Mouse (Mus musculus): Measurements from ENCODE around the gene Tusc2. TPM values are rescaled to one million over a fixed set of nuclear protein-coding genes. Genes with fewer than 3 reads are reported as not detected.
"Not testable (repeated sequence)": the region's sequence is repeated elsewhere in the genome, so short reads cannot be mapped to it uniquely, and the experiment has no call there.

Tusc2 gene
- total RNA-seq, 2 experiments from 2014 or later = 15.2 to 16.7 TPM

- no peak for ATAC-seq (replicated peaks; ENCODE audit: poor library complexity)
These were observed 4.8 kb downstream of the Tusc2 start, which contains the start of gene Hyal2 for GRCm38 (mm10) chr9:107567702-107568319. Hyal2 (plus strand) TSS chr9:107567945.

DNA sequence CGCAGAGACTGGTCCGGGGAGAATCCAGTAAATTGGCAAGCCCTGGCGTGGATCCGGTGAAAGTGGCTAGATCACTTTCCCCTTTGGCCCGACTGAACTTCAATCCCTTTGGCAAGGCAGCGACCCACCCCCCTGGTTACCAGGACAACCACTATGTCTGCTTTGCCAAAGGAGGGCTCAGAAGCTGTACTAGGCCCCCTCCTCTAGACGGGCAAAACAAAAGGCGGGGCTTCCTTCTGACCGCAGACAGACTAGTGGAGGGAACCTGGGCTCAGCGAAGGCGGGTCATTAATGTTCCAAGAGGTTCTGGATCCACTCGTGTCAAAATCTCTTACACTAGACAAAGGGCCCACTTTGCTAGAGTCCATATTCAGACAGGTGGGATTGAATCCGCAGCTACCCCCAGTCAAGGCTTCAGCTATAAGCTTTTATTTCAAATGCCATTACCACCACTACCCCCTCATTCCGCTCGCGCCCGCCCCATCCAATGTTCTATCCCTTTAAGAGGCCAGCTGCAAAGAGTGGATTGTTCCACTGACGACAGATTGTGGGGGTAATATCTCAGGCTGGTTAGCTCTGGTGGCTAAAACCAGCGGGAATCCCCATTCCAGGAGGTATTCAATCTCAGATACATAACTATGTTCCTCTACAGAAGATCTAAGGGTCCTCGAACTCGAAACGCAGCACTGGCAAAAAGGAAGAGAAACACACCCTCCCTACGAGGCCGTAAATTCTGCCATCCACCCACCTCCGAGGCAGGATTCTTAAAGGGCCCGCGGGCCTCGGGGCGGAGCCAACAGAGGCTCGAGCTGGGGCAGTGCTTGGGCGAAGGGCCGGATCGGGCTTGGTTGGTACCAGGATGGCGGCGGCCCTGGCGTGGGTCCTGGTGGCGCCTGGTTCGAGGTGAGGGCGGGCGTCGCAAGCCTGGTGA, 5.5 kb downstream of the Tusc2 start:
- peak; percentile 63 for ATAC-seq (replicated peaks; ENCODE audit: poor library complexity)

GRCm38 (mm10) chr9:107569270-107569669, 6.2 kb downstream of the Tusc2 start:
- peak; percentile 6 for ATAC-seq (replicated peaks; ENCODE audit: poor library complexity)

- no peak for ATAC-seq (replicated peaks; ENCODE audit: poor library complexity)
These were observed 7.0 kb downstream of the Tusc2 start for GRCm38 (mm10) chr9:107570016-107570415.

DNA sequence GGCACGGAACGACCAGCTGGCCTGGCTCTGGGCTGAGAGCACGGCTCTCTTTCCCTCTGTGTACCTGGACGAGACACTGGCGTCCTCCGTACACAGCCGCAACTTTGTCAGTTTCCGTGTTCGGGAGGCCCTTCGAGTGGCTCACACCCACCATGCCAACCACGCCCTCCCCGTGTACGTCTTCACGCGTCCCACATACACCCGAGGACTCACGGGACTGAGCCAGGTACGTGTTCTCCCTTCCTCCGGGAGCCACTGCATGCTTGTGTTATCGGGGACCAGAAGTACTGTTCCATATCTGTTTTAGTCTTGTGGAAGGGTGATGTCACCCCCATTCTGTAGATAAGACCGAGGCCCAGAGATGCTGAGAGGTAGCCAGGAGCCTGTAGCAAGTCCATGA, 7.8 kb downstream of the Tusc2 start:
- peak; percentile 32 for ATAC-seq (replicated peaks; ENCODE audit: poor library complexity)

GRCm38 (mm10) chr9:107571534-107572326, 8.7 kb downstream of the Tusc2 start:
- ATAC-seq (replicated peaks; ENCODE audit: poor library complexity) = no peak

DNA sequence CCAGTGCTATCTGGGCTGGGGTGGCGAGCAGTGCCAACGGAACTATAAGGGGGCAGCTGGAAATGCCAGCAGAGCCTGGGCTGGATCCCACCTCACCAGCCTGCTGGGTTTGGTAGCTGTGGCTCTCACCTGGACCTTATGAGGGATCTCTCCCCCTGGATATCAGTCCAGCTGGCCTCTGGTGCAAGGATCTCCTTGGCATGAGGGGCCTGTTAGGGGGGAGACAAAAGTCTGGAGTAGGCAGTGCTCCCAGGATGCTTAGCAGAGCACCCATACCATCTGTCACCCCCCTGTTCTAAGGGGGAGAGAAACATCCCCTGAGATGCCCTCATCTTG, 9.2 kb downstream of the Tusc2 start:
- ATAC-seq (replicated peaks; ENCODE audit: poor library complexity) = no peak

DNA sequence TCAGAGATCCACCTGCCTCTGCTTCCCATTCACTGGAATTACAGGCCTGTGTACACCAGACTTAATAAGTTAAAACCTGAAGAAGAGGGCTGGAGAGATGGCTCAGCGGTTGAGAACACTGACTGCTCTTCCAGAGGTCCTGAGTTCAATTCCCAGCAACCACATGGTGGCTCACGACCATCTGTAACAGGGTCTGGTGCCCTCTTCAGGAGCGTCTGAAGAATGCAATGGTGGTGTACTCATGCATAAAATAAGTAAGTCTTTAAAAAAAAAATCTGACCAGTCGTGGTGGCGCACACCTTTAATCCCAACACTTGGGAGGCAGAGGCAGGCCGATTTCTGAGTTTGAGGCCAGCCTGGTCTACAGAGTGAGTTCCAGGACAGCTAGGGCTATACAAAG, 10.7 kb downstream of the Tusc2 start:
- ATAC-seq (replicated peaks; ENCODE audit: poor library complexity) = not testable (repeated sequence)

GRCm38 (mm10) chr9:107575579-107576356, 12.7 kb downstream of the Tusc2 start:
- no peak for ATAC-seq (replicated peaks; ENCODE audit: poor library complexity)

DNA sequence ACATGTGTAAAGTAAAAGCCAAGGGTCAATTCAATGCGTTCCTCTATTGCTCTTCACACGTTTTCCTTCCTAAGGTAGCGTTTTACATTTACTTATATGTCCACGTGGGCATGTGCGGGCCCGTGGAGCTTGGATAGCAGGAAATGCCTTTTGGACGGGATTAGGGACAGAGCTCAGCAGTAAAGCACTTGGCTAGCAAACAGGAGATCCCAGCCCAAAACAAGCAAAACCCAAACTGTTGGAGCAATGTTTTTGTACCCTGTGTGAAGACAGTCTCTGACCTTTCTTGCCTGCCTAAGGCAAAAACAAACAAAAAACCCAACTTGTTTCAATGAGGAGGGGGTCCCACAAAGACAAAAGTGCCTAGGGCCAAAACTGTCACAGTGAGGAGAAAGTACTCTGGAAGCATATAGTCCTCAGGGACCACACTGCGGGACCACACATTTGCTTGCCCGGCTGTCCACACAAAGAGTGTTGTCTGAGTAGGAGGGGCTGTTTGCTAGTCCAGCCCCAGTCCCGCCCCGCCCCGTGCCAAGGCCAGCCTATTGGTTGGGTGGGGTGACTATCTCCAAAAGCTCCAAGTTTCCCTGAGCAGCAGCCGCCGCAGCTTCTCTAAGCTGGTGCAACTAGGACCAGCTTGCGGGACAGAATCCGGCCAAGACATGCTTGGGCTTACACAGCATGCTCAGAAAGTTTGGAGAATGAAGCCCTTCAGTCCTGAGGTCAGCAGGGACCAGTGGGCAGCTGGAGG, 13.5 kb downstream of the Tusc2 start, which contains the start of gene Hyal1:
Hyal1 (plus strand) TSS at position 571 of the 751 bp plus-strand sequence.
- peak; percentile 71 for ATAC-seq (replicated peaks; ENCODE audit: poor library complexity)

GRCm38 (mm10) chr9:107577871-107578270, 14.8 kb downstream of the Tusc2 start:
- ATAC-seq (replicated peaks; ENCODE audit: poor library complexity) = no peak

- no peak for ATAC-seq (replicated peaks; ENCODE audit: poor library complexity)
These were observed 15.5 kb downstream of the Tusc2 start, which contains the start of gene Naa80 for GRCm38 (mm10) chr9:107578587-107578986. Naa80 (plus strand) TSS chr9:107578887.

GRCm38 (mm10) chr9:107579023-107579900, 16.2 kb downstream of the Tusc2 start:
- no peak for ATAC-seq (replicated peaks; ENCODE audit: poor library complexity)

- ATAC-seq (replicated peaks; ENCODE audit: poor library complexity) = peak; percentile 84
These were observed 17.7 kb downstream of the Tusc2 start, which contains the start of gene Hyal3 for GRCm38 (mm10) chr9:107580501-107581317. Hyal3 (plus strand) TSS chr9:107580818.

DNA sequence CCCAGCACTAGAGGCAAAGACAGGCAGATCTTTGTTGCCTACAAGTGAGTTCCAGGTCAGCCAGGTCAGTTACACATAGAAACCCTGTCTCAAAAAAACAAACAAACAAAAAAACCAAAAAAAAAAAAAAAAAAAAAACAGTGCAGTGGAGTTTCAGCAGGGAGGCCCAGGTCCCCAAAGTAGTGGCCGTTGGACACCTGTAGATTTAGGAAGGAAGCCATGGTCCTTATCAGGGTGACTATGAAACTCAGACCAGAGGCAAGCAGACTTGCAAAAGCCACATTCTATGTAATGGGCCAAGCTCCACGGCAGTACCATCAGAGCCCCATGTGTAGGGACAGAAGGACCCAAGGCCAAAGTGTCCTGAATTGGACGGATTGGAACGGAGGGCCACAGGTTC, 18.5 kb downstream of the Tusc2 start:
- ATAC-seq (replicated peaks; ENCODE audit: poor library complexity) = no peak

DNA sequence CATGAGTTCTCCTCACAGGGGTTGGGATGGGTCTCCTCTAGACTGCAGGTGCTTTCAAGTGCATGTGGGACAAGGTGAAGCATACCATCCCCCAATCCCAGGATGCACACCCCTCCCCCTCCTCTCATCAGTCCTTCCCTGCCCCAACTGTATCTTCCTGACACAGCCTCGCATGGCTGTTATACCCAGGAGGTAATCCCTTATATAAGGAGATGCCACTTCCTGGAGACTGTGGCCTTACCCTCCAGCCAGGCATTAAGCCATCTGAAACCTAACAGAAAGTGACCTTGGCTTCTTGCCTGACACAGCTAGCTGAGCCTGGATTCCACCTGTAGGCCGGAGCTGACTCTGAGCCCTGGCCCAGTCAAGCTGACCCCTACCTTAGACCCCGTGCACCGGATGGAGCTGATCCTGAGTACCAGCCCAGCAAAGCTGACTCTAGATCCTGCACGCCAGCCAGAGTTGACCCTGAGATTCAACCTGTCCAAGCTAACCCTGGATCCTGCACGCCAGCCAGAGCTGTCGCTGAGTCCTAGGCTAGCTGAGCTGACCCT, 19.5 kb downstream of the Tusc2 start:
- no peak for ATAC-seq (replicated peaks; ENCODE audit: poor library complexity)

- no peak for ATAC-seq (replicated peaks; ENCODE audit: poor library complexity)
These were observed 20.1 kb downstream of the Tusc2 start for GRCm38 (mm10) chr9:107583174-107583573.

All from megakaryocyte progenitor cell, adult 5-6 weeks (primary cell).